Mouse (Mus musculus) erythroblast, adult 5-6 weeks (primary cell): ENCODE data around the gene Senp7. TPM values are rescaled to one million over a fixed set of nuclear protein-coding genes. Genes with fewer than 3 reads are reported as not detected.
"Not testable (repeated sequence)": the region's sequence is repeated elsewhere in the genome, so short reads cannot be mapped to it uniquely, and the experiment has no call there.

ENCODE experiments used
- ATAC-seq: replicated peaks from 2 replicates; pipeline ENCODE4 v1.8.0; 2016; ENCODE audit warnings: moderate number of reproducible peaks, mild to moderate bottlenecking, moderate TSS enrichment, inconsistent platforms; ENCODE audit not compliant: poor library complexity, low FRiP score, severe bottlenecking
- total RNA-seq, 2 experiments: library from RNA; stranded (forward) in 1 of 2; stranded (reverse) in 1 of 2; fragments of 150-400 nt in 1 of 2; fragments of 200-764, 138-1000 nt in 1 of 2; gene quantifications; 2 replicates each; pipeline versions ENCODE4 v1.2.3 to v1.2.4; 2015 to 2017; ENCODE audit warnings: low replicate concordance in 2 of 2

Gene Senp7
- total RNA-seq, 2 experiments from 2014 or later = 92.9 to 141 TPM

DNA sequence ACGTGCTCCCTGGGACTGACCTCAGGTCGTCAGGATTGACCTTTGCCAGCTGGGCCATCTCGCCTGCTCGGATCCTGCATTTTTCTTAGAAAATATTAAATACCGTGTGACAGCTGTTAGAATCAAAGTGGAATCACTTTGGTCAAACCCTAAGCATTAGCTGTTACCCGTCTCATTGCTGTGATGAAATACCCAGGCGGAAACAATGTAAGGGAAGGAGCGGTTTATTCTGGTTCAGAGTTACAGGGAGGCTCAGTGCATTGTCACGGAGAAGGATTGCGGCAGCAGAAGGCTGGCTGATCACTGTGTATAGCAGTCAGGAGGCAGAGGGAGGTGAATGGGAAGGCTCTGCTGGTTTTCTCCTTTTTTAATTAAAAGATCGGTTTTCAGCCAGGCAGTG is 14.8 kb downstream of the Senp7 start:
- ATAC-seq = no peak

DNA sequence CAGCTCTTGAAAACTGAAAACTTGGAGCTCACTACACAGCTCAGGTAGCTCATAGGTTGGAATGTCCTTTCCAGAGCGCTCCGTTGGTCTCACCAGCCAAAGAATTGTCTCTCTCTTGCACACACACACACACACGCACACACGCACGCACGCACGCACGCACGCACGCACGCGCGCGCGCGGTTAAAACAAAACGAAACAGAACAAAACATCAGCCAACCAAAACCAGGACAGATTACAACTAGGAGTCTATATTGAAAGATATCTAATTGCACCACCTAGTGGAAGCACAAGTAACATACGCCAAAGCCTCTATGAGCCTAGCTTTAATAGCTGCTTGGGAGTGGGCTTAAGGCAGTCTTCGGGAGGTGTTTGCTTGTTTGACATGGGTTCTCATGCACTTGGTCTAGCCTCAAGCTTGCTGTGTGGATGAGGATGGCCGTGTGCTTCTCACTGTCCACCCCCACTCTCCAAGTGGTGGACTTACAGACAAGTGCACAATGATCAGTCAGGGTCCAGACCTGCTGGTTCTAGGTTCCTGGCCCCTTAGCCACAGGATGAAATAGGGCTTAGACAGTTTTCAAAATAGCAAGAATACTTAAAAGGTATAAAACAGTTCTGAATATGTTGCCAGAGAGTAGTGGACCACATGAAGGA is 16.3 kb downstream of the Senp7 start:
- ATAC-seq = peak; percentile 92

- no peak for ATAC-seq
These were observed 18.0 kb downstream of the Senp7 start for GRCm38 (mm10) chr16:56066113-56066512.

GRCm38 (mm10) chr16:56068523-56069070 is 20.5 kb downstream of the Senp7 start:
- ATAC-seq = no peak

GRCm38 (mm10) chr16:56071317-56072232 is 23.4 kb downstream of the Senp7 start:
- peak; percentile 81 for ATAC-seq

- no peak for ATAC-seq
These were observed 24.4 kb downstream of the Senp7 start for GRCm38 (mm10) chr16:56072533-56072932.

DNA sequence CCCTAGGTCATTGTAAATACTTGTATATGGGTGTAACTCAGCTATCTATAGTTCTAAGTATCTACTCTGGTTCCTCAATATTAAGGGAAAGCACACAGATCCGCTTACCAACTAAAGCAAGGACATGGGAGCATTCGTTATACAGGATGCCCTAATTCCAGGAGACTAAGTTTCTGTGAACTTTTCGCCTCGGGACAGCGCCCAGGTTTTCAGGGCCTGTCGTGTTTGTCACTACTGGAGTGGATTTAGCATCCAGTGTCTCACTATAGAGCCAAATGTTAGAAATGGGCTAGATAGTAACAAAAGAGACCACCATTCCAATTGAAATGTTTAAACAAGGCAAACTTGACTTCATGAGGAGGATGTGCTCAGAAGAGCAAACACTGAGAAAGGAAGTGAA is 25.0 kb downstream of the Senp7 start:
- ATAC-seq = not testable (repeated sequence)

DNA sequence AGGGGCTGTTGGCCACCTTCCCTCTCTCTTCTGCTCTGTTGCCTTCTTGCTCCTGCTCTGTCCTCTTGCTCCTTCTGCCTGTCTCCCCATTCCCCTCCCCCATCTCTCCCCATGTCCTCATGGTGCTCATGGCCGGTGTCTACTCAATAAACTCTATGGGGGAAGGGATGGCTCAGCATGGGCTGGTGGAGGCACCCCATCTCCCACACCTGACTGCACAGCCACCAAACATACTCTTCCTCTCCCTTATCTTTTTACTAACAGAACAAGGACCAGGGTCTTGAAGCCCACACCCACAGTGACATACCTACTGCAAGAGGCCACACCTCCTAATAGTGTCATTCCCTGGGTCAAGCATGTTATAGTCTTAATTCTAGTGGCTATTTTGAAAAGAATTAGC is 26.0 kb downstream of the Senp7 start:
- ATAC-seq = no peak

GRCm38 (mm10) chr16:56074565-56074964 is 26.4 kb downstream of the Senp7 start:
- no peak for ATAC-seq

DNA sequence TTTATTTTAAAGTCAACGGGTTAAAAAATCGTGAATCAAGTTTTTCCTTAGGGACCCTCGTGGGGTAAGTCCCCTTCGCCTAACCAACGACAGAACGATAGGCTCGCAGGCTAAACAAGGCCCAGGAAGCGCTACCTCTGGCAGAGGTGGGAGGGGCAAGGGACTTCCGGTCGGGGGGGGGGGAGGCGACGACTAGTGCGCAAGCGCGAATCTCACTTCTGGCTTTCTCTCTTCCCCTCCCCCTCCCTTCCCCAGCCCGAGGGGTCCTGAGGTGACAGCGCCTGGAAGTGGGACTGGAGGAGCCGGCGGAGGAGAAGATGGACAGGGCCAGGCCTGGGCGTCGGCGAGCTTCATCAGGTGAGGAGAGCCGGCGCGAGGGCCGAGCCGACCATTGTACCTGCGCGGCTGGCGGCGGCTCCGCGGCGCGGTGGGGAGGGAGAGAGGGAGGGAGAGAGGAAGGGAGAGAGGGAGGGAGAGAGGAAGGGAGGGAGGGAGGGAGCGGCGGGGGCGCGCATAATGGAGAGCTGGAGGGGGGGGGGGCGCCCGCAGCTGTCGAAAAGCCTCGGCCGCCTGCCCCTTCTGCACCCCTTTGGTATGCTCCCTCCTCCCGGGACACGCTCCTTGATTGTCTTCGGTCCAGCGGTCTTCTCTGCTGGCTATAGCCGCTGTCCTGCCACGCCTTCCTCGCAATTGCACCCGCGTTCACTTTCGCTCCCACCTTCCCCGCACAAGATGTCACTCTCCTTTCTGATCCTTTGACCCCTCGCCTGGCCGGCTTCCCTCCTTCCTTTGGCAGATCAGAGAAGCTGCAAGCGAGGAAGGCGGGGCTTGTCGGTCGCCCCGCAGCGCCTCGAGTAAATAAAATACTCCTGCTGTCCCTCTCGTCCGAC is 27.3 kb downstream of the Senp7 start:
- peak; percentile 73 for ATAC-seq

DNA sequence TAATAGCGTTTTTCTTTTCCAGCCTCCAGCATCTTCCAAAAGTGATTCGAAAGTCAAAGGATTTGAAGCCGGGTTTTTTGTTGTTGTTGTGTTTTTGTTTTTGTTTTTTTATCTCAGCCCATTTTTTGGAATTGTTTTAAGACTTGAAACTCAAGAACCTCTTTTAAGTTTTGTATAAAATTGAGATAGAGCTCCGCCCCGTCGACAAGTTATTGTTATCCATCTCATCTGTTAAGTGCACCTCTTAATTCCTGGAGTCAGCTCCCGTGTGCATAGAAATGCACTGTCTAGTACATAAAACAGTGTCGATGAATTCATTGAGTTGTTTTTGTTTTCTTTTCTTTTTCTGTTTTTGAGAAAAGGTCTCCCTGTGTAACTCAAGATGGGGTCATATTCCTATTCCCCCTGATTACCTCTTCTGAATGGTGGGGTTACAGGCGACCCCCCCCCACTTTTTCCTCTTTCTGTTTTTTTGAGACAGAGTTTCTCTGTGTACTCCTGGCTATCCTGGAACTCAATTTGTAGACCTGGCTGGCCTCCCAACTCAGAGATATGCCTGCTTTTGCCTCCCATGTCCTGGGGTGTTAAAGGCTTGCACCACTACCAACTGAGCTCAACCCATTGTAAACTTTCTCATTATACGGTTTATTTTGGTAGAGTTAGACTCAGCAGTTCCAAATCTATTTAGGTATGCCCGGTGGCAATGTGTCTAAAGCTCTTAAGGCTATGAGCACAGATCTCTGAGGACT is 28.2 kb downstream of the Senp7 start:
- ATAC-seq = no peak

DNA sequence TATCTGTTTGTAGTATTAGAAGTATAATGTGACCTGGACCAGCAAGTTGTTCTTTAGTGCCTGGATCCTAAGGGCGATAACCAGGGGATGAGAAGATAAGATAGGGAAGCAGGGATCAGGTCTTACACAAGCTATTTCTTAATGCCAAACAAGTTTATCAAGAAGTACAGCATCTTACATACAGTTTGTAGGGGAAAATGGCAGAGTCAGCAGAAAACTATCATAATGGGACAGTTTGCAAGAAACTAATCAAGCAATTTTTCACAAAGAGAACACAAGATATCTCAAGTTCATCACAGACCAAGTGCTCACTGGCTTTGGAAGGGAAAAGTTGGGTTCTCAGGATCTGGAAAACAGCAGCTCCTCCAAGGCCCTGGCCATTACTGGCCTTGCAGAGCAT is 31.3 kb downstream of the Senp7 start:
- no peak for ATAC-seq

GRCm38 (mm10) chr16:56081691-56082090 is 33.6 kb downstream of the Senp7 start:
- no peak for ATAC-seq

- peak; percentile 55; the same call in 1 of the 2 replicates for ATAC-seq
These were observed 38.2 kb downstream of the Senp7 start for GRCm38 (mm10) chr16:56086336-56086735.

DNA sequence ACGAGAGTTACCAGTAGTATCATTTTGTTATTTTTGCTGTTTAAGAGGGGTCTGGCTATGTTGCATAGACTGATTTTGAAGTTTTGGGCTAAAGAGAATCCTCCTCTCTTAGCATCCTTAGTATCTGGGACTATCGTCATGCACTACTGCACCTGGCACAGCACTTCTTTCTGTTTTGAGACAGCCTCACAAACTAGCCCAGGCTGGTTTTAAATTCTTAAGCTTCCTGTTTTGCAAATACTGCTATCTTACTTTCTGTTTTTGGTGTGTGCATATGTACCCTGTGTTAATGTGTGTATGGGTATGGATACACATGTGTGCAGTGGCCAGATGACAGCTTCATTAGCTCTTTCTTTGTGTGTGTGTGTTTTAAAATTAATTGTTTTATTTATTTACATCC is 42.2 kb downstream of the Senp7 start:
- no peak for ATAC-seq

- peak; percentile 65; the same call in 1 of the 2 replicates for ATAC-seq
These were observed 48.4 kb downstream of the Senp7 start for GRCm38 (mm10) chr16:56096401-56097018.

GRCm38 (mm10) chr16:56115706-56116105 is 67.6 kb downstream of the Senp7 start:
- ATAC-seq = no peak

- ATAC-seq = no peak
These were observed 68.0 kb downstream of the Senp7 start for GRCm38 (mm10) chr16:56116155-56116554.
